Mouse (Mus musculus): Measurements from ENCODE around the gene Olfr128.

DNA sequence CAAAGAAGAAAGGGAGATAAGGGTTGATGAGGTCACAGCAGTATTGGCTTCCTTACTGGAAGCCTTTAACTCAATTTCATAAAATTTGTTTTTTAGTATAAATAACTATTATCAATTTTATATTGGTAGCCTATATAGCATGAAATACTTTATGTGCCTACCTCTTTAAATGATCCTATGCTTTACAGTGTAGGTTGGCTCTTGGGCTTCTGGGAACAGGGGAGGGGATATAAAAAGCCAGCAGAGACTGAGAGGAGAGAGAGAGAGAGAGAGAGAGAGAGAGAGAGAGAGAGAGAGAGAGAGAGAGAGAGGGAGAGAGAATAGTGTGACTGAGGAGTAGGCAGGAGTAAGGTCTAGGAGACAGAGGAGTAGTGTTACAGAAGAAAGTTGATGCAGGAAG is at the start of gene Olfr128:
- TF ChIP-seq CTCF (IDR thresholded peaks at IDR 0.05; ENCODE audit: borderline replicate concordance, extremely low read depth, insufficient read depth, insufficient read length) (no peak), POLR2A (IDR thresholded peaks at IDR 0.05; ENCODE audit: borderline replicate concordance, extremely low read depth, insufficient read depth, insufficient read length, poor library complexity, severe bottlenecking) (no peak)

Measured in brain, embryonic 14.5 days (tissue).